Mouse (Mus musculus) ES-E14 (cell line): ENCODE results near the gene Ep400.

Experiments used
- HCFC1 ChIP-seq: IDR thresholded peaks from 2 replicates; pipeline ENCODE4 v1.6.1; 2012; ENCODE audit warnings: low read length, inconsistent platforms, borderline replicate concordance; ENCODE audit not compliant: insufficient read depth
- MAFK ChIP-seq: IDR thresholded peaks from 2 replicates; pipeline ENCODE4 v1.6.1; 2014; ENCODE audit warnings: mild to moderate bottlenecking, low read depth, low read length, inconsistent platforms; ENCODE audit not compliant: insufficient read depth
- ZC3H11A ChIP-seq: IDR thresholded peaks from 2 replicates; pipeline ENCODE4 v1.6.1; 2012; ENCODE audit warnings: low read depth, mild to moderate bottlenecking, inconsistent platforms, low read length, borderline replicate concordance

DNA sequence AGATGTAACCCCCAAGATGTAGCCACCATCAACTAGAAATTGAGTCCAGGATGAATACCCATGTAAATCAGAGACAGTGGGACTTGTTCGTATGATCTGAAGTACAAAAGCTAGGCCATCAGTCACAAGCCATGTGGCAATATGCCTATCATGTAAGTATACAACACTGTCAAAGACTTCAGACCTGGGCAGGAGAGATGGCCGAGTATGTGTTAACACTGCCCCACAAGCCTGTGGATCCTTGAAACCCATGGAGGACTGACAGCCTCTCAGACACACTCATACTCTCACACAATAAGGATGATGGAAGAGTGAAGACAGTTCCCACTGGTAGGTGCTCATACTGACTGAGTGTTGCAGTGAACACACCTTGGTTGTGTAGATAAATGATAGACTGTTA lies 5.6 kb upstream of the Ep400 start:
- TF ChIP-seq HCFC1 (no peak), ZC3H11A (no peak), MAFK (no peak)
